In the genomic region with DNA sequence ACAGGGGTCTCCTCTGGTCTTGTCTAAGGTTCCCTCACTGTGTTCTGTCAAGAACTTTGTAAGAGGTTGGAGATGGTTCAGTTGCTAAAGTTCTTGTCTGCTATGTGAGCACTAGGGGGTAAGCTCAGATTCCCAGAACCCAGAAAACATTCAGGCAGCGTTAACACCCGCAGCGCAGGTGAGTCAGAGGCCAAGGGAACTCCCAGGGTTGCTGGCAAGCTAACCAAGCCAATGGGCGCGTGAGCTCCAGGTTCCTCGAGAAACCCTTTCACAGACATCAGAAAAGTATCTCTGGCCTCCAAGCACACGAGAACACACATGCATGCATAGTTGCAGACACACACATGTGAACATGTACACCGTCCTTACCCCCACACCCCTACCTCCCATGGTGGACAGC, we compare ENCODE assay signal across 22 mouse cellular contexts. TPM values are rescaled to one million over a fixed set of nuclear protein-coding genes. Genes with fewer than 3 reads are reported as not detected.
DNase-seq lines count a peak whose midpoint lies in the region; ATAC-seq and TF ChIP-seq lines count a peak whose summit lies in the region.
"Had no signal": no experiment of that assay in that cellular context is flagged by ENCODE, and none has a peak within 500 bp of the region (broad histone marks: within the 10 kb centered on the region; RNA-seq: fewer than 3 reads in every experiment).

No protein-coding gene starts in this region.

- no peaks in the 10 kb centered on the region for H3K4me1 ChIP-seq in embryonic facial prominence, embryonic 12.5 days
- peaks cover 5% of the 10 kb centered on the region for H3K4me1 ChIP-seq in embryonic facial prominence, embryonic 10.5 days
- peaks cover 10% of the 10 kb centered on the region for H3K4me1 ChIP-seq in bone marrow, adult 2 months (ENCODE audit: control insufficient read depth, insufficient read depth, low read length)
- peaks cover 37% of the 10 kb centered on the region for H3K4me1 ChIP-seq in liver, embryonic 11.5 days (replicated peaks; ENCODE audit: control insufficient read depth, insufficient read depth, low read length)
- peaks cover 39% of the 10 kb centered on the region for H3K4me1 ChIP-seq in small intestine, adult 2 months (ENCODE audit: control insufficient read depth, insufficient read depth, insufficient read length, low read length)
- H3K4me1 ChIP-seq: limb, embryonic 13.5 days; lung, embryonic 15.5 days had no signal

- H3K27me3 ChIP-seq in embryonic facial prominence, embryonic 12.5 days: no peaks in the 10 kb centered on the region
- no peaks in the 10 kb centered on the region for H3K27me3 ChIP-seq in embryonic facial prominence, embryonic 10.5 days (replicated peaks; ENCODE audit: low read depth, poor library complexity, severe bottlenecking)
- H3K27me3 ChIP-seq in liver, embryonic 11.5 days (replicated peaks; ENCODE audit: control insufficient read depth, insufficient read depth, low read length): no peaks in the 10 kb centered on the region
- H3K27me3 ChIP-seq in small intestine, adult 2 months (ENCODE audit: control insufficient read depth, insufficient read depth, low read length): no peaks in the 10 kb centered on the region
- H3K27me3 ChIP-seq: limb, embryonic 13.5 days; lung, embryonic 15.5 days had no signal

- H3K36me3 ChIP-seq in embryonic facial prominence, embryonic 12.5 days: no peaks in the 10 kb centered on the region
- no peaks in the 10 kb centered on the region for H3K36me3 ChIP-seq in embryonic facial prominence, embryonic 10.5 days (replicated peaks)
- H3K36me3 ChIP-seq in liver, embryonic 11.5 days (ENCODE audit: control insufficient read depth, insufficient read depth, low read length): no peaks in the 10 kb centered on the region
- H3K36me3 ChIP-seq in small intestine, adult 2 months (ENCODE audit: control insufficient read depth, insufficient read depth, low read length): no peaks in the 10 kb centered on the region
- H3K36me3 ChIP-seq: limb, embryonic 13.5 days; lung, embryonic 15.5 days had no signal

- no peak for TF ChIP-seq CTCF in bone marrow, adult 2 months (IDR thresholded peaks at IDR 0.05; ENCODE audit: control insufficient read depth, insufficient read depth, low read length)
- no peak for TF ChIP-seq CTCF in small intestine, adult 2 months (IDR thresholded peaks at IDR 0.05; ENCODE audit: extremely low read depth, insufficient read length, insufficient replicate concordance, low read depth, low read length)

- no peak overlapping the region for H3K4me2 ChIP-seq in embryonic facial prominence, embryonic 12.5 days (replicated peaks)
- no peak overlapping the region for H3K4me2 ChIP-seq in liver, embryonic 11.5 days
- H3K4me2 ChIP-seq: limb, embryonic 13.5 days; lung, embryonic 15.5 days; midbrain, embryonic 11.5 days had no signal

- 0 out of 2 replicates have a peak overlapping the region, but pooled peaks have one; percentile 7 for H3K9ac ChIP-seq in embryonic facial prominence, embryonic 12.5 days
- peak overlapping the region; percentile 10; the same call in 1 of the 2 replicates for H3K9ac ChIP-seq in liver, embryonic 11.5 days (ENCODE audit: low read depth, low read length)
- H3K9ac ChIP-seq: limb, embryonic 13.5 days; lung, embryonic 15.5 days had no signal

- TF ChIP-seq POLR2A in bone marrow, adult 2 months (IDR thresholded peaks at IDR 0.05; ENCODE audit: borderline replicate concordance, control insufficient read depth, low read depth, low read length): no peak
- no peak for TF ChIP-seq POLR2A in small intestine, adult 2 months (IDR thresholded peaks at IDR 0.05; ENCODE audit: low read depth, low read length)

- 83% methylated on average over 8 of the region's 8 CpGs for WGBS in embryonic facial prominence, embryonic 12.5 days
- WGBS in embryonic facial prominence, embryonic 10.5 days: 91% methylated on average over 8 of the region's 8 CpGs
- 89% methylated on average over 8 of the region's 8 CpGs for WGBS in bone marrow, adult 2 months
- WGBS in liver, embryonic 11.5 days: 84% methylated on average over 8 of the region's 8 CpGs
- 39% methylated on average over 8 of the region's 8 CpGs for WGBS in small intestine, adult 2 months

- no peak overlapping the region for H3K27ac ChIP-seq in embryonic facial prominence, embryonic 12.5 days
- H3K27ac ChIP-seq in embryonic facial prominence, embryonic 10.5 days (replicated peaks): no peak overlapping the region
- H3K27ac ChIP-seq in bone marrow, adult 2 months (ENCODE audit: control insufficient read depth, insufficient read depth, low read depth, low read length, poor library complexity): peak overlapping the region; percentile 97
- H3K27ac ChIP-seq in liver, embryonic 11.5 days (ENCODE audit: low read depth, low read length): no peak overlapping the region; the same call in 1 of the 2 replicates
- H3K27ac ChIP-seq in small intestine, adult 2 months (ENCODE audit: insufficient read depth, low read depth, low read length): peak overlapping the region; percentile 80
- H3K27ac ChIP-seq: gastrocnemius, adult 2 months; hindbrain, postnatal 0 days; kidney, postnatal 0 days; limb, embryonic 13.5 days; lung, embryonic 15.5 days had no signal

- no peak for ATAC-seq in embryonic facial prominence, embryonic 12.5 days (ENCODE audit: insufficient number of reproducible peaks, insufficient read depth, low FRiP score, low TSS enrichment)
- ATAC-seq in liver, embryonic 11.5 days (replicated peaks; ENCODE audit: low FRiP score): no peak
- ATAC-seq: hindbrain, postnatal 0 days had no signal

- no peaks in the 10 kb centered on the region for H3K9me3 ChIP-seq in embryonic facial prominence, embryonic 12.5 days
- H3K9me3 ChIP-seq in embryonic facial prominence, embryonic 10.5 days: no peaks in the 10 kb centered on the region
- no peaks in the 10 kb centered on the region for H3K9me3 ChIP-seq in liver, embryonic 11.5 days (ENCODE audit: control insufficient read depth, low read length)
- H3K9me3 ChIP-seq: limb, embryonic 13.5 days; lung, embryonic 15.5 days had no signal

- no peak for DNase-seq in embryonic facial prominence, embryonic 10.5 days (ENCODE audit: low spot score)
- DNase-seq in liver, embryonic 11.5 days (ENCODE audit: low spot score): no peak
- DNase-seq in cerebellum, postnatal 10 days: no peak
- DNase-seq in thymus, postnatal 10 days (ENCODE audit: low spot score in 2 of 2): no peak
- DNase-seq: B cell, adult 2 months; cerebellum, adult 9-11 months; gastrocnemius, adult 2 months; heart, adult 18-20 months; heart, postnatal 36 days; kidney, adult 11 months; lung, postnatal 4 days; retina, postnatal 1 day; thymus, postnatal 25 days had no signal

- no peak overlapping the region for H3K4me3 ChIP-seq in embryonic facial prominence, embryonic 12.5 days
- no peak overlapping the region for H3K4me3 ChIP-seq in embryonic facial prominence, embryonic 10.5 days
- H3K4me3 ChIP-seq in bone marrow, adult 2 months (replicated peaks; ENCODE audit: control insufficient read depth, low read depth, low read length): no peak overlapping the region
- H3K4me3 ChIP-seq in liver, embryonic 11.5 days (ENCODE audit: low read depth, low read length): no peak overlapping the region
- H3K4me3 ChIP-seq in small intestine, adult 2 months (ENCODE audit: low read depth, low read length): no peak overlapping the region
- H3K4me3 ChIP-seq: gastrocnemius, adult 2 months; limb, embryonic 13.5 days; lung, embryonic 15.5 days had no signal

RNA-seq across cellular contexts. Expression of gene Asprv1, which starts 12.8 kb away (rescaled TPM):
- polyA plus RNA-seq in embryonic facial prominence, embryonic 12.5 days (2016; fragmentation: Nextera tagmentation; extraction: Ambion mirVana): 1.7 and 2.1 TPM in 2 replicates
- polyA plus RNA-seq in embryonic facial prominence, embryonic 10.5 days (2016; fragmentation: Nextera tagmentation; extraction: Ambion mirVana): 0.69 and 1.3 TPM in 2 replicates
- polyA plus RNA-seq in bone marrow, adult 2 months (2011; ENCODE audit: insufficient read depth, insufficient read length, low replicate concordance, missing spikeins): 7.6 and 19.6 TPM in 2 replicates
- polyA plus RNA-seq in liver, embryonic 11.5 days (2014; fragmentation: Nextera tagmentation; extraction: Ambion mirVana): 0.19 and 0.36 TPM in 2 replicates
- 0.20 and 0.23 TPM in 2 replicates for polyA plus RNA-seq in small intestine, adult 2 months (2012; rRNA removed)
- polyA plus RNA-seq: heart, embryonic 14.5 days had no signal

RNA-seq across cellular contexts. Expression of gene Mxd1, which starts 28.2 kb away (rescaled TPM):
- polyA plus RNA-seq in embryonic facial prominence, embryonic 12.5 days (2016; fragmentation: Nextera tagmentation; extraction: Ambion mirVana): 17.9 and 18.6 TPM in 2 replicates
- polyA plus RNA-seq in embryonic facial prominence, embryonic 10.5 days (2016; fragmentation: Nextera tagmentation; extraction: Ambion mirVana): 9.5 and 11.4 TPM in 2 replicates
- 49.6 and 56.2 TPM in 2 replicates for polyA plus RNA-seq in bone marrow, adult 2 months (2011; ENCODE audit: insufficient read depth, insufficient read length, low replicate concordance, missing spikeins)
- 11.5 and 13.4 TPM in 2 replicates for polyA plus RNA-seq in liver, embryonic 11.5 days (2014; fragmentation: Nextera tagmentation; extraction: Ambion mirVana)
- polyA plus RNA-seq in small intestine, adult 2 months (2012; rRNA removed): 87.2 and 413 TPM in 2 replicates

RNA-seq across cellular contexts. Expression of gene Snrnp27, which starts 43.5 kb away (rescaled TPM):
- 126 and 128 TPM in 2 replicates for polyA plus RNA-seq in embryonic facial prominence, embryonic 12.5 days (2016; fragmentation: Nextera tagmentation; extraction: Ambion mirVana)
- 124 and 134 TPM in 2 replicates for polyA plus RNA-seq in embryonic facial prominence, embryonic 10.5 days (2016; fragmentation: Nextera tagmentation; extraction: Ambion mirVana)
- 47.5 and 47.8 TPM in 2 replicates for polyA plus RNA-seq in bone marrow, adult 2 months (2011; ENCODE audit: insufficient read depth, insufficient read length, low replicate concordance, missing spikeins)
- 109 and 122 TPM in 2 replicates for polyA plus RNA-seq in liver, embryonic 11.5 days (2014; fragmentation: Nextera tagmentation; extraction: Ambion mirVana)
- 2.1 and 3.9 TPM in 2 replicates for polyA plus RNA-seq in small intestine, adult 2 months (2012; rRNA removed)

Comparison
In these comparisons a context has a peak if more than half of its experiments do, and no peak if none do; other contexts are left out.
1. H3K27ac ChIP-seq: peak in bone marrow, adult 2 months (single experiment) and small intestine, adult 2 months (single experiment); none in embryonic facial prominence, embryonic 12.5 days (single experiment), embryonic facial prominence, embryonic 10.5 days (single experiment) and liver, embryonic 11.5 days (single experiment).